Mouse (Mus musculus): Measurements from ENCODE around the gene Pdpk1.

The Pdpk1 gene

GRCm38 (mm10) chr17:24037844-24038243 is 112.9 kb downstream of the Pdpk1 start, which contains the start of gene Prss27:
Gene Prss27, plus strand, starts transcription at chr17:24038144.
- no peak for DNase-seq (ENCODE audit: low read depth, low spot score)

DNA sequence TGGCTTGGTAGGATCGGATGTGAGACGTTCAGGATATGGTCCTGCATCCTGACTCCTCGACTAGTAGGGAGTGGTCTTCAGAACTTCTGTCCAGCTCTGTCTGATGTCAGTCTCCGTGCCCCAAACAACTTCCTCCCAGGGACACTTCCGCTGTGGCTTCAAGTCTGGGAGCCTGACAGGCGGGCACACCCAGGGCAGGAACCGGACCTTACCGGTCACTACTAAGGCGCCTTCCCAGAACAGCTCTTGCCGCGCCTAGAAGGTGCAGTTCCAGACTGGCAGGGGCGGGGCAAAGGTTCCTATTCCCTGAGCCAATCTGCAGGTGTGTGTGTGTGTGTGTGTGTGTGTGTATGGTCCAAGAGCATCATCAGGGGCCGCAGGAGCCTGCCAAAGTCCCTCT is 113.4 kb downstream of the Pdpk1 start:
- no peak for DNase-seq (ENCODE audit: low read depth, low spot score)

DNA sequence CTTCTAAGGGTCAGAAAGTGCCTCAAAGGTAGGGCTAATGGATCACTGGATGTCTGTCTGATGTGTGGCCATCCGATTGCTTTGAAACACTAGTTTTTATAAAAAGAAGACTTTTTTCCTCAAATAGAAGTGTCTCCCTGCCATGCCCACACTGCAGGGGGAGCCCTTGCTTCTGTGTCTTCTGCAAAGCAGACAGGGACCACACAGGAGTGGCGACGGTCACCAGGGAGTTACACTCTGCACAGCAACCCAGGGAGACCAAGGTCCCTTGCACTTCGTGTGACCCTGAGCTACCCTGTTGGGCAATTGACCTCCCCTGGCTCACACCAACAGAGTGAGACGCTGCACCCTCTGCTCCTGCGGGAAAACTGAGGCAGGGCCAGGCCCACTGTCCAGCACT is 113.8 kb downstream of the Pdpk1 start:
- no peak for DNase-seq (ENCODE audit: low read depth, low spot score)

GRCm38 (mm10) chr17:24035087-24035486 is 115.6 kb downstream of the Pdpk1 start:
- no peak for DNase-seq (ENCODE audit: low read depth, low spot score)

DNA sequence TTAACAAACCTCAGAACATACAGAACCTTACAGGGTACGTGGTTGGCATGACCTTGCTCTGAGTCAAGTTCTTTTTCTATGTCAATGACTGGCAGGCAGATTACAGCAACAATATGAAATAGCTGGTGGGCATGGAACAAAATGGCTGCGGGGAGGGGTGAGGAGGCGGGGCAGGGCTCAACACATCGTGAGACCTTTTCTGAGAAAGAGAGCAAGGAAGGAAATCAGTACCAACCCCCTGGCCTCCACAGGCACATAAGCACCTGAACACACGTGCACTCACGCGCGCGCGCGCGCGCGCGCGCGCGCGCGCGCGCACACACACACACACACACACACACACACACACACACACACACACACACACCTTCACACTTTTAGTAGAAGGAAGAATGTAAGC is 120.2 kb downstream of the Pdpk1 start:
- DNase-seq (ENCODE audit: low read depth, low spot score): no peak

- DNase-seq (ENCODE audit: low read depth, low spot score): no peak
These were observed 121.2 kb downstream of the Pdpk1 start for GRCm38 (mm10) chr17:24029477-24029876.

All from c-Kit-negative CD71-positive TER-119-positive erythroid progenitor cells, embryonic 14.5 days (primary cell).